Mouse (Mus musculus) bone marrow macrophage, adult 2 months (primary cell): Measurements from ENCODE around the gene Pik3r5.

Source experiments
- CTCF ChIP-seq: IDR thresholded peaks from 2 replicates; pipeline ENCODE4 v1.5.1; 2012; ENCODE audit warnings: low read depth, mild to moderate bottlenecking, low read length, moderate library complexity
- POLR2A ChIP-seq: IDR thresholded peaks from 2 replicates; pipeline ENCODE4 v1.6.1; 2012; ENCODE audit warnings: mild to moderate bottlenecking, low read depth, low read length, borderline replicate concordance

DNA sequence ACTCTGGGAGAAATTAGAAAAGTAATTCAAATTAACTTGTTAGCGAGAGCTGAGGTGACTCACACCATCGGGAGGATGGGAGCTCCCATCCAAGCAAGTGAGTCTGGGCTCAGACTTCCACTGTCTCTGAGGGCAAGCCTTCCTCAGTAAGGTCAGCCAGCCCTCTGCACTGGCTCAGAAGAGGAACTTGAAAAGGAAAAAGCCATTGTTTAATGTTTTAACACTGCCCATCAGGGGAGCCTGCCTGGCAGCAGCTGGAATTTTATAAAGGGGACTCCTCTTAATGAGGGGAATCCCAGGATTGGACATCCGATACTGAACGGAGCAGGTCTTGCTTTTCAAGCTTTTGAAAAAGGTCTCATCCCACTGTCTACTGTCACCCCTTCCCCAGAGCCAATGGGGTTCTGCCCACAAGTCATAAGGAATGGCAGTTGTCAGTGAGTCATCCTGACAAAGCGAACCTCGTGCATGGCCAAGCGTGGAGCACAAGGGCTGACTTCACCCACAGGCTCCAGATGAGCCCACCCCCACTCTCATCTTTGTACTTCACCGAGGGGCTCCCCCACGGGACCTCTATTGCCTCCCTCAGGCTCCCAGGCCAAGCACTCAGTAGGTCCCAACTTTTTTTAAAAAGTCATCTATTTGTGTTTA is 36.2 kb downstream of the Pik3r5 start:
- TF ChIP-seq CTCF, result no peak
- no peak for TF ChIP-seq POLR2A
